Mouse (Mus musculus) stomach, embryonic 14.5 days (tissue): Measurements from ENCODE around the gene Gm8126. TPM values are rescaled to one million over a fixed set of nuclear protein-coding genes. Genes with fewer than 3 reads are reported as not detected.
"Not testable (repeated sequence)": the region's sequence is repeated elsewhere in the genome, so short reads cannot be mapped to it uniquely, and the experiment has no call there.

Experiments used
- ATAC-seq: fragments of 200-750 bp; cut with Nextera tagmentation; 2 replicates; pipeline ENCODE4 v1.8.0; 2017; ENCODE audit warnings: low read depth, moderate TSS enrichment; ENCODE audit not compliant: insufficient number of reproducible peaks, insufficient read depth, low FRiP score
- H3K27ac ChIP-seq: fragments of 300-500 bp; sonication (generic); 2 replicates; pipeline ENCODE4 v1.5.1; 2014; ENCODE audit warnings: mild to moderate bottlenecking, low read length, moderate library complexity, mixed read lengths
- H3K27me3 ChIP-seq: fragments of 300-500 bp; sonication (generic); 2 replicates; pipeline ENCODE4 v1.6.1; 2014; ENCODE audit warnings: low read length, control low read depth, mixed read lengths; ENCODE audit not compliant: control insufficient read depth, insufficient read depth
- H3K36me3 ChIP-seq: fragments of 300-500 bp; sonication (generic); 2 replicates; pipeline ENCODE4 v1.6.1; 2014; ENCODE audit warnings: mild to moderate bottlenecking, control low read depth, low read length, moderate library complexity, mixed read lengths; ENCODE audit not compliant: control insufficient read depth, insufficient read depth
- H3K4me1 ChIP-seq: fragments of 300-500 bp; sonication (generic); 2 replicates; pipeline ENCODE4 v1.6.1; 2014; ENCODE audit warnings: low read length, control low read depth, mixed read lengths; ENCODE audit not compliant: control insufficient read depth, insufficient read depth
- H3K4me2 ChIP-seq: fragments of 300-500 bp; sonication (generic); replicated peaks from 2 replicates; pipeline ENCODE4 v1.6.1; 2014; ENCODE audit warnings: low read depth, low read length, control low read depth
- H3K4me3 ChIP-seq: fragments of 300-500 bp; sonication (generic); 2 replicates; pipeline ENCODE4 v1.5.1; 2014; ENCODE audit warnings: low read depth, low read length, control low read depth
- H3K9ac ChIP-seq: fragments of 300-500 bp; sonication (generic); replicated peaks from 2 replicates; pipeline ENCODE4 v1.6.1; 2014; ENCODE audit warnings: low read depth, mild to moderate bottlenecking, control low read depth, low read length, moderate library complexity, mixed read lengths
- H3K9me3 ChIP-seq: fragments of 300-500 bp; sonication (generic); 2 replicates; pipeline ENCODE4 v1.6.1; 2016; ENCODE audit warnings: low read depth, low read length, control low read depth; ENCODE audit not compliant: control insufficient read depth
- WGBS: fragments of 180-500 bp; shearing (Covaris S2); extraction: QIAGEN DNeasy Blood & Tissue Kit; methylation state at CpG from one replicate; pipeline ENCODE4 v1.1.7; 2014; 5-methylcytosine and 5-hydroxymethylcytosine counted together
- polyA plus RNA-seq: library from polyadenylated mRNA; unstranded; fragments of >200 nt; fragmentation: Nextera tagmentation; extraction: Ambion mirVana; gene quantifications from 2 replicates; pipeline ENCODE4 v1.2.1, GENCODE M21; 2014

Gene Gm8126
- polyA plus RNA-seq, 1 experiment from 2014 or later = not detected

GRCm38 (mm10) chr14:43269211-43269610 is 10.8 kb downstream of the Gm8126 start:
- not testable (repeated sequence) for H3K9me3 ChIP-seq, H3K9ac ChIP-seq, H3K4me3 ChIP-seq, H3K4me2 ChIP-seq, H3K27ac ChIP-seq, H3K27me3 ChIP-seq, H3K4me1 ChIP-seq, ATAC-seq, H3K36me3 ChIP-seq
- 84% methylated on average over 3 of the region's 3 CpGs for WGBS

GRCm38 (mm10) chr14:43273161-43273560 is 14.7 kb downstream of the Gm8126 start:
- H3K27me3 ChIP-seq, H3K9ac ChIP-seq, H3K9me3 ChIP-seq, H3K36me3 ChIP-seq, H3K4me3 ChIP-seq, H3K27ac ChIP-seq, H3K4me1 ChIP-seq, ATAC-seq, H3K4me2 ChIP-seq: not testable (repeated sequence)
- 68% methylated on average over 1 of the region's 1 CpGs for WGBS

GRCm38 (mm10) chr14:43274986-43275511 is 16.6 kb downstream of the Gm8126 start, which contains the start of gene Gm9732:
Gene Gm9732 (plus strand): TSS chr14:43275036.
- not testable (repeated sequence) for H3K9me3 ChIP-seq, ATAC-seq, H3K9ac ChIP-seq, H3K27me3 ChIP-seq, H3K4me3 ChIP-seq, H3K27ac ChIP-seq, H3K4me2 ChIP-seq, H3K36me3 ChIP-seq, H3K4me1 ChIP-seq
- 84% methylated on average over 8 of the region's 8 CpGs for WGBS

GRCm38 (mm10) chr14:43275752-43276151 is 17.3 kb downstream of the Gm8126 start:
- H3K27ac ChIP-seq, ATAC-seq: not testable (repeated sequence)
- 84% methylated on average over 1 of the region's 1 CpGs for WGBS

GRCm38 (mm10) chr14:43277468-43277867 is 19.0 kb downstream of the Gm8126 start:
- 64% methylated on average over 2 of the region's 2 CpGs for whole genome bisulfite sequencing
- not testable (repeated sequence) for H3K9ac ChIP-seq, H3K9me3 ChIP-seq, H3K4me3 ChIP-seq, ATAC-seq, H3K27me3 ChIP-seq, H3K4me2 ChIP-seq, H3K27ac ChIP-seq, H3K36me3 ChIP-seq, H3K4me1 ChIP-seq

More at GRCm38 (mm10) chr14:43275752-43276151, 17.3 kb downstream of the Gm8126 start:
- H3K4me2 ChIP-seq, H3K4me3 ChIP-seq, H3K9ac ChIP-seq, H3K27me3 ChIP-seq, H3K4me1 ChIP-seq, H3K9me3 ChIP-seq, H3K36me3 ChIP-seq: not testable (repeated sequence)

- ATAC-seq, H3K27ac ChIP-seq, H3K27me3 ChIP-seq, H3K4me3 ChIP-seq, H3K9ac ChIP-seq, H3K36me3 ChIP-seq, H3K4me1 ChIP-seq, H3K9me3 ChIP-seq, H3K4me2 ChIP-seq: not testable (repeated sequence)
- 44% methylated on average over 4 of the region's 4 CpGs for WGBS
Measured at GRCm38 (mm10) chr14:43278146-43278545, 19.7 kb downstream of the Gm8126 start.

- not testable (repeated sequence) for H3K9ac ChIP-seq, H3K9me3 ChIP-seq, H3K4me1 ChIP-seq, ATAC-seq, H3K27me3 ChIP-seq, H3K27ac ChIP-seq, H3K36me3 ChIP-seq, H3K4me2 ChIP-seq, H3K4me3 ChIP-seq
- WGBS = 88% methylated on average over 3 of the region's 3 CpGs
Measured at GRCm38 (mm10) chr14:43278681-43279080, 20.2 kb downstream of the Gm8126 start.

GRCm38 (mm10) chr14:43293503-43293902 is 35.1 kb downstream of the Gm8126 start, which contains the start of gene Gm8127:
Gene Gm8127 (minus strand): TSS chr14:43293832.
- not testable (repeated sequence) for H3K27ac ChIP-seq, H3K36me3 ChIP-seq, H3K9ac ChIP-seq, H3K4me3 ChIP-seq, H3K4me1 ChIP-seq, H3K27me3 ChIP-seq, H3K9me3 ChIP-seq, H3K4me2 ChIP-seq, ATAC-seq
- 79% methylated on average over 3 of the region's 3 CpGs for whole genome bisulfite sequencing
